Comparison of ENCODE assay signal across 13 mouse cellular contexts in genomic region chr1:91987431-91987830, GRCm38 (mm10).
DNase-seq lines count a peak whose midpoint lies in the region; TF ChIP-seq lines count a peak whose summit lies in the region.
"Had no signal": no experiment of that assay in that cellular context is flagged by ENCODE, and none has a peak within 500 bp of the region (broad histone marks: within the 10 kb centered on the region; RNA-seq: fewer than 3 reads in every experiment).

No protein-coding gene starts in this region.

- intact Hi-C loops in gastrocnemius, adult 2 months (cut with DNase I), result no loop called here

- H3K27ac ChIP-seq in gastrocnemius, adult 2 months, result peak overlapping the region; percentile 74
- H3K27ac ChIP-seq: forebrain, embryonic 12.5 days; hindbrain, embryonic 10.5 days; liver, embryonic 14.5 days had no signal

- no peak overlapping the region for H3K4me3 ChIP-seq in gastrocnemius, adult 2 months
- H3K4me3 ChIP-seq: forebrain, embryonic 12.5 days; hindbrain, embryonic 10.5 days had no signal

- peak; percentile 32 for DNase-seq in layer of hippocampus, adult 11-12 months (ENCODE audit: low spot score)
- no peak for DNase-seq in layer of hippocampus, adult 9-10 months (ENCODE audit: low spot score)
- DNase-seq in gastrocnemius, adult 2 months, result peak; percentile 81
- DNase-seq in left cerebral cortex, adult 11 months (ENCODE audit: low spot score), result peak; percentile 16
- peak; percentile 47 to 48 for DNase-seq in right cerebral cortex, postnatal 36 days (ENCODE audit: low spot score in 2 of 2)
- DNase-seq in thymus, postnatal 36 days, result no peak
- no peak for DNase-seq in kidney, adult 11 months
- no peak for DNase-seq in adrenal gland, postnatal 14 days
- DNase-seq: kidney, adult 2 months; retina, postnatal 1 day had no signal

- TF ChIP-seq CTCF in gastrocnemius, adult 2 months (IDR thresholded peaks at IDR 0.05), result no peak

Comparison
In these comparisons a context has a peak if more than half of its experiments do, and no peak if none do; other contexts are left out.
1. DNase-seq: peak in layer of hippocampus, adult 11-12 months (single experiment), gastrocnemius, adult 2 months (single experiment), left cerebral cortex, adult 11 months (single experiment) and right cerebral cortex, postnatal 36 days (2 of 2); none in layer of hippocampus, adult 9-10 months (single experiment), thymus, postnatal 36 days (0 of 2), kidney, adult 11 months (single experiment) and adrenal gland, postnatal 14 days (single experiment).